18 mouse cellular contexts compared by ENCODE assay signal in genomic region chr11:36020009-36020408, GRCm38 (mm10). TPM values are rescaled to one million over a fixed set of nuclear protein-coding genes. Genes with fewer than 3 reads are reported as not detected.
"Had no signal": no experiment of that assay in that cellular context is flagged by ENCODE, and none has a peak within 500 bp of the region (broad histone marks: within the 10 kb centered on the region; RNA-seq: fewer than 3 reads in every experiment).

No protein-coding gene starts in this region.

- H3K27me3 ChIP-seq: liver, embryonic 15.5 days; lung, embryonic 15.5 days; megakaryocyte, embryonic 14.5 days; midbrain, embryonic 12.5 days; stomach, embryonic 15.5 days had no signal

- H3K36me3 ChIP-seq: liver, embryonic 15.5 days; lung, embryonic 15.5 days; stomach, embryonic 15.5 days had no signal

- H3K27ac ChIP-seq: liver, embryonic 15.5 days; lung, embryonic 15.5 days; macrophage; midbrain, embryonic 12.5 days; neural tube, embryonic 12.5 days; stomach, embryonic 15.5 days had no signal

- ATAC-seq: liver, postnatal 0 days; midbrain, embryonic 16.5 days had no signal

- H3K9ac ChIP-seq: liver, embryonic 15.5 days; liver, postnatal 0 days; lung, embryonic 15.5 days; midbrain, embryonic 12.5 days; neural tube, embryonic 12.5 days; stomach, embryonic 15.5 days had no signal

- H3K4me2 ChIP-seq: liver, embryonic 15.5 days; lung, embryonic 15.5 days; midbrain, embryonic 12.5 days; neural tube, embryonic 12.5 days; stomach, embryonic 15.5 days had no signal

- H3K9me3 ChIP-seq: liver, embryonic 15.5 days; lung, embryonic 15.5 days; midbrain, embryonic 12.5 days; neural tube, embryonic 12.5 days; stomach, embryonic 15.5 days had no signal

- H3K4me3 ChIP-seq: liver, embryonic 15.5 days; lung, embryonic 15.5 days; megakaryocyte, embryonic 14.5 days; midbrain, embryonic 12.5 days; neural tube, embryonic 12.5 days; stomach, embryonic 15.5 days had no signal

- H3K4me1 ChIP-seq: liver, embryonic 15.5 days; lung, embryonic 15.5 days; megakaryocyte, embryonic 14.5 days; midbrain, embryonic 12.5 days; neural tube, embryonic 12.5 days; stomach, embryonic 15.5 days had no signal

- DNase-seq: liver, postnatal 0 days; lung, adult 2 months; lung, postnatal 14 days; lung, postnatal 36 days; midbrain, embryonic 14.5 days; right cerebral cortex, postnatal 14 days; thymus, adult 18-20 months; thymus, postnatal 14 days; thymus, postnatal 36 days had no signal

RNA-seq across cellular contexts. Expression of gene Wwc1, which starts 39.7 kb away (rescaled TPM):
- total RNA-seq: monocyte, adult 5-6 weeks had no signal
